Mouse (Mus musculus) CH12.LX (cell line): Measurements from ENCODE around the gene Arl5c. TPM values are rescaled to one million over a fixed set of nuclear protein-coding genes. Genes with fewer than 3 reads are reported as not detected.

Experiments used
- DNase-seq: peaks from one replicate; pipeline ENCODE4 v3.0.0-alpha.2; 2013; ENCODE audit errors: extremely low read depth
- H3K27ac ChIP-seq: 2 replicates; pipeline ENCODE4 v1.5.1; 2012; ENCODE audit warnings: low read depth, mild to moderate bottlenecking, control low read depth, moderate library complexity; ENCODE audit not compliant: insufficient read depth
- H3K27me3 ChIP-seq: replicated peaks from 2 replicates; pipeline ENCODE3; 2012; ENCODE audit warnings: inconsistent platforms
- H3K36me3 ChIP-seq, 2 experiments: replicated peaks in 1 of 2; 2 replicates each; pipeline versions ENCODE3 to v1.6.1; 2012; ENCODE audit warnings: inconsistent platforms in 1 of 2, low read length in 1 of 2, mild to moderate bottlenecking in 1 of 2, mixed read lengths in 1 of 2, moderate library complexity in 1 of 2; ENCODE audit not compliant: control insufficient read depth in 1 of 2, insufficient read depth in 1 of 2
- H3K4me1 ChIP-seq, 2 experiments: 2 replicates each; pipeline ENCODE4 v1.6.1; 2012; ENCODE audit warnings: inconsistent platforms in 1 of 2, moderate library complexity in 1 of 2; ENCODE audit not compliant: insufficient read depth in 2 of 2, control insufficient read depth in 1 of 2
- H3K4me2 ChIP-seq: 2 replicates; pipeline ENCODE4 v1.6.1; 2012; ENCODE audit warnings: low read depth, mild to moderate bottlenecking, control low read depth; ENCODE audit not compliant: poor library complexity, insufficient read depth, severe bottlenecking
- H3K4me3 ChIP-seq, 3 experiments: fragments of 150-350 bp in 1 of 3; sonication (generic) in 1 of 3; replicated peaks in 1 of 3; 2 replicates each; pipeline versions ENCODE3 to v1.5.1; 2011 to 2012; ENCODE audit warnings: low read depth in 2 of 3, low read length in 2 of 3, mild to moderate bottlenecking in 2 of 3, moderate library complexity in 2 of 3, control low read depth in 1 of 3, improper control_type of control experiment in 1 of 3, inconsistent platforms in 1 of 3, mixed read lengths in 1 of 3; ENCODE audit not compliant: poor library complexity in 1 of 3
- H3K79me2 ChIP-seq: replicated peaks from 2 replicates; pipeline ENCODE4 v1.6.1; 2012; ENCODE audit warnings: mild to moderate bottlenecking, moderate library complexity; ENCODE audit not compliant: control insufficient read depth, poor library complexity, insufficient read depth, severe bottlenecking; ENCODE audit errors: extremely low read depth
- H3K9ac ChIP-seq: 2 replicates; pipeline ENCODE4 v1.6.1; 2012; ENCODE audit warnings: low read depth, mild to moderate bottlenecking, control low read depth, moderate library complexity; ENCODE audit not compliant: insufficient read depth
- H3K9me3 ChIP-seq: replicated peaks from 2 replicates; pipeline ENCODE3; 2012; ENCODE audit warnings: low read length, inconsistent platforms, mixed read lengths
- BHLHE40 ChIP-seq: IDR thresholded peaks from 2 replicates; pipeline ENCODE4 v1.6.1; 2011; ENCODE audit warnings: mild to moderate bottlenecking, low read depth, low read length, improper control_type of control experiment
- CHD2 ChIP-seq: IDR thresholded peaks from 2 replicates; pipeline ENCODE4 v1.6.1; 2011; ENCODE audit warnings: low read length, improper control_type of control experiment
- CTCF ChIP-seq, 2 experiments: IDR thresholded peaks in 1 of 2; conservative IDR thresholded peaks in 1 of 2; 2 replicates each; pipeline ENCODE4 v1.5.1; 2011 to 2012; ENCODE audit warnings: low read depth in 2 of 2, low read length in 2 of 2, improper control_type of control experiment in 1 of 2, inconsistent platforms in 1 of 2, mild to moderate bottlenecking in 1 of 2, moderate library complexity in 1 of 2
- ELF1 ChIP-seq: IDR thresholded peaks from 2 replicates; pipeline ENCODE4 v1.6.1; 2014; ENCODE audit warnings: low read depth, mild to moderate bottlenecking, inconsistent platforms, low read length, improper control_type of control experiment
- ETS1 ChIP-seq: conservative IDR thresholded peaks from 2 replicates; pipeline ENCODE4 v1.6.1; 2012; ENCODE audit warnings: low read depth, mild to moderate bottlenecking, inconsistent platforms, low read length, improper control_type of control experiment, moderate library complexity
- GABPA ChIP-seq: IDR thresholded peaks from 2 replicates; pipeline ENCODE4 v1.6.1; 2012; ENCODE audit warnings: low read depth, low read length, improper control_type of control experiment, inconsistent platforms; ENCODE audit not compliant: insufficient replicate concordance
- IRF4 ChIP-seq: IDR thresholded peaks from 2 replicates; pipeline ENCODE4 v1.6.1; 2014; ENCODE audit warnings: low read depth, mild to moderate bottlenecking, inconsistent platforms, low read length, improper control_type of control experiment
- JUN ChIP-seq: IDR thresholded peaks from 2 replicates; pipeline ENCODE4 v1.6.1; 2011; ENCODE audit warnings: low read depth, mild to moderate bottlenecking, low read length, improper control_type of control experiment, moderate library complexity; ENCODE audit not compliant: insufficient read depth
- JUND ChIP-seq: conservative IDR thresholded peaks from 2 replicates; pipeline ENCODE4 v1.6.1; 2011; ENCODE audit warnings: low read depth, low read length, improper control_type of control experiment
- MAFK ChIP-seq: IDR thresholded peaks from 2 replicates; pipeline ENCODE4 v1.6.1; 2011; ENCODE audit warnings: low read length, improper control_type of control experiment; ENCODE audit not compliant: insufficient replicate concordance
- MAX ChIP-seq: IDR thresholded peaks from 2 replicates; pipeline ENCODE4 v1.6.1; 2011; ENCODE audit warnings: low read length, improper control_type of control experiment
- MAZ ChIP-seq: IDR thresholded peaks from 2 replicates; pipeline ENCODE4 v1.6.1; 2012; ENCODE audit warnings: low read depth, mild to moderate bottlenecking, inconsistent platforms, low read length, improper control_type of control experiment, moderate library complexity
- MEF2A ChIP-seq: IDR thresholded peaks from 2 replicates; pipeline ENCODE4 v1.6.1; 2014; ENCODE audit warnings: low read depth, mild to moderate bottlenecking, inconsistent platforms, low read length, improper control_type of control experiment, borderline replicate concordance
- MXI1 ChIP-seq: IDR thresholded peaks from 2 replicates; pipeline ENCODE4 v1.6.1; 2011; ENCODE audit warnings: mild to moderate bottlenecking, low read depth, low read length, improper control_type of control experiment
- MYC ChIP-seq: IDR thresholded peaks from 2 replicates; pipeline ENCODE4 v1.6.1; 2011; ENCODE audit warnings: low read depth, mild to moderate bottlenecking, improper control_type of control experiment, low read length
- NRF1 ChIP-seq: IDR thresholded peaks from 2 replicates; pipeline ENCODE4 v1.6.1; 2014; ENCODE audit warnings: low read depth, mild to moderate bottlenecking, inconsistent platforms, low read length, improper control_type of control experiment, moderate library complexity
- POLR2A ChIP-seq: IDR thresholded peaks from 2 replicates; pipeline ENCODE4 v1.6.1; 2011; ENCODE audit warnings: low read depth, mild to moderate bottlenecking, improper control_type of control experiment, low read length
- POLR2AphosphoS2 ChIP-seq: IDR thresholded peaks from 2 replicates; pipeline ENCODE4 v1.6.1; 2011; ENCODE audit warnings: low read depth, low read length, improper control_type of control experiment
- RCOR1 ChIP-seq: conservative IDR thresholded peaks from 2 replicates; pipeline ENCODE4 v1.6.1; 2012; ENCODE audit warnings: low read depth, mild to moderate bottlenecking, inconsistent platforms, low read length, improper control_type of control experiment
- SIN3A ChIP-seq: IDR thresholded peaks from 2 replicates; pipeline ENCODE4 v1.6.1; 2012; ENCODE audit warnings: low read length, improper control_type of control experiment, inconsistent platforms
- SMC3 ChIP-seq: IDR thresholded peaks from 2 replicates; pipeline ENCODE4 v1.6.1; 2011; ENCODE audit warnings: low read depth, low read length, improper control_type of control experiment
- TBP ChIP-seq: conservative IDR thresholded peaks from 2 replicates; pipeline ENCODE4 v1.6.1; 2011; ENCODE audit warnings: low read depth, low read length, improper control_type of control experiment
- TCF12 ChIP-seq: IDR thresholded peaks from 2 replicates; pipeline ENCODE4 v1.6.1; 2014; ENCODE audit warnings: low read depth, mild to moderate bottlenecking, inconsistent platforms, low read length, improper control_type of control experiment
- USF1 ChIP-seq: IDR thresholded peaks from 2 replicates; pipeline ENCODE4 v1.6.1; 2014; ENCODE audit warnings: low read depth, mild to moderate bottlenecking, inconsistent platforms, low read length, improper control_type of control experiment
- ZMIZ1 ChIP-seq: IDR thresholded peaks from 2 replicates; pipeline ENCODE4 v1.6.1; 2012; ENCODE audit warnings: low read depth, mild to moderate bottlenecking, inconsistent platforms, low read length, improper control_type of control experiment
- dilution Hi-C: fragments of 300-500 bp; cut with MboI; formaldehyde crosslinking; loops from 2 replicates; pipeline ENCODE4 v1.14.3; 2020; ENCODE audit warnings: low sequenced_read_pairs; ENCODE audit not compliant: extremely low pct_unique_long_range_greater_than_20kb, extremely low pct_ligation_motif_present
- in situ Hi-C: fragments of 300-500 bp; cut with MboI; formaldehyde crosslinking; loops from 3 replicates; pipeline ENCODE4 v1.14.3; 2019; ENCODE audit warnings: low sequenced_read_pairs, low pct_ligation_motif_present, low pct_unique_long_range_greater_than_20kb, mixed read lengths
- polyA plus RNA-seq: library from polyadenylated mRNA; unstranded; fragments of >175 nt; gene quantifications from 2 replicates; pipeline ENCODE4 v1.2.1, GENCODE M21; 2012; ENCODE audit warnings: low read depth; ENCODE audit not compliant: insufficient read length
- total RNA-seq, 2 experiments: library from RNA; depleted of rRNA; stranded (reverse); fragments of 300-350 nt in 1 of 2; fragments of >200 nt in 1 of 2; gene quantifications; 2 replicates each; pipeline ENCODE4 v1.2.3; 2012 to 2014

The Arl5c gene
- total and polyA plus RNA-seq, 3 experiments, result 28.5 to 45.5 (median 32.2) TPM

DNA sequence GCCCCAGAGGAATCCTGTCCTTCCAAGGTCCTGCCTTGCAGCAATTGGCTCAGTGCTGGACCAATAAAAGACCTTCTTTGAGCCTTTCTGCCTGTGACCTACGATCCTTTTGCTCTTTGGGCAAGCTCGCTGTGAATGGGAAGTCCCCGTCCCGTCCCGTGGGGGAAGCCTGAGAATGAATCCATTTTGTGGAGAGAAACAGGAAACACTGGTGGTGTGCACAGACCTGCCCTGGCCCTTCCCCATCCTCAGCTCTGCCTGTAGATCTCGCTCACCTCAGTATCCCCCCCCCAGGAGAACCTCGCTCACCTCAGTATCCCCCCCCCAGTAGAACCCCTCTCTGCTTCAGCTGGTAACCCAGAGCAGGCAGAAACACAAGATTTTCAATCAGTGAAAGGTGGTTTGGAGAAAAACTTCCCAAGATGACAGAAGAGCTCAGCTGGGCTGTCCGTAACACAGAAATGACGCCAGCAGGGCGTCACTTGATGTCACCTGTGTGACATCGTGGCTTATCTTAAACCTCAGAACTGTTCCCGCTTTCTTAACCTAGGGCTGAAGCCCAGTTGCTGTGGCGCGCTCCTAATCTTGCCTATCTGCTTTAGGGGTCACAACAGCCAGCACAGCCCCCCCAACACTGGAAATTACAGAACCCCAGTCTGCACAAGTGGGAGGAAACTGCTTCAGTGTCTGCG lies 53.4 kb downstream of the Arl5c start:
- dilution Hi-C loops (no loop called here), in situ Hi-C loops (no loop called here)
- Histone ChIP-seq H3K27me3 (peaks cover 14% of the 10 kb centered on the region), H3K27ac (peak overlapping the region; percentile 43), H3K79me2 (no peaks in the 10 kb centered on the region), H3K9me3 (peaks cover 7% of the 10 kb centered on the region), H3K36me3 (no peaks in the 10 kb centered on the region), H3K4me1 (peaks cover 21 to 36% of the 10 kb centered on the region in 2 experiments), H3K9ac (no peak overlapping the region), H3K4me3 (no peak overlapping the region), H3K4me2 (peak overlapping the region; percentile 24)
- TF ChIP-seq GABPA (peak; percentile 89), MXI1 (no peak), IRF4 (peak; percentile 58; the same call in 1 of the 2 replicates), MAX (peak; percentile 18; the same call in 1 of the 2 replicates), JUN (no peak), BHLHE40 (peak; percentile 90), JUND (no peak), TCF12 (peak; percentile 56; the same call in 1 of the 2 replicates), ETS1 (peak; percentile 71), SIN3A (peak; percentile 70), MEF2A (peak; percentile 55; the same call in 1 of the 2 replicates), ZMIZ1 (0 out of 2 replicates have a peak, but pooled peaks have one; percentile 29), CHD2 (peak; percentile 20; the same call in 1 of the 2 replicates), TBP (no peak), POLR2AphosphoS2 (no peak), MYC (peak; percentile 49; the same call in 1 of the 2 replicates), POLR2A (peak; percentile 41; the same call in 1 of the 2 replicates), MAFK (0 out of 2 replicates have a peak, but pooled peaks have one; percentile 5), ELF1 (peak; percentile 62; the same call in 1 of the 2 replicates), USF1 (no peak), MAZ (peak; percentile 65; the same call in 1 of the 2 replicates), CTCF (conservative IDR thresholded peaks at IDR 0.05 in 1 of 2, IDR thresholded peaks at IDR 0.05 in 1 of 2; ENCODE audit: low read depth in 2 of 2, low read length in 2 of 2) (no peak), SMC3 (no peak), RCOR1 (peak; percentile 91), NRF1 (no peak)
- DNase-seq, result peak; percentile 92

Other genes with a start within 250 kb of the Arl5c start
- gene Cwc25, start 229.6 kb downstream of the Arl5c start, total RNA-seq (2012; rRNA removed), result 16.7 and 17.3 TPM in 2 replicates
- gene Cwc25, start 229.6 kb downstream of the Arl5c start, total RNA-seq (2014; rRNA removed), result 19.3 and 19.6 TPM in 2 replicates
- gene Cwc25, start 229.6 kb downstream of the Arl5c start, polyA plus RNA-seq, result 21.5 and 21.7 TPM in 2 replicates
- 0.47 and 0.50 TPM in 2 replicates for gene 1700001P01Rik, start 220.3 kb downstream of the Arl5c start, total RNA-seq (2012; rRNA removed)
- not detected in 2 replicates for gene 1700001P01Rik, start 220.3 kb downstream of the Arl5c start, total RNA-seq (2014; rRNA removed)
- 0.41 TPM in 1 of 2 replicates, not detected in the other for gene 1700001P01Rik, start 220.3 kb downstream of the Arl5c start, polyA plus RNA-seq
- 2,073 and 2,338 TPM in 2 replicates for gene Rpl23, start 213.7 kb downstream of the Arl5c start, total RNA-seq (2012; rRNA removed)
- gene Rpl23, start 213.7 kb downstream of the Arl5c start, total RNA-seq (2014; rRNA removed), result 1,878 and 2,226 TPM in 2 replicates
- 1,387 and 2,564 TPM in 2 replicates for gene Rpl23, start 213.7 kb downstream of the Arl5c start, polyA plus RNA-seq
- 16.8 and 18.6 TPM in 2 replicates for gene Lasp1, start 197.2 kb downstream of the Arl5c start, total RNA-seq (2012; rRNA removed)
- 12.3 and 12.5 TPM in 2 replicates for gene Lasp1, start 197.2 kb downstream of the Arl5c start, total RNA-seq (2014; rRNA removed)
- gene Lasp1, start 197.2 kb downstream of the Arl5c start, polyA plus RNA-seq, result 45.1 and 45.4 TPM in 2 replicates
- gene B230217C12Rik, start 155.4 kb downstream of the Arl5c start, total RNA-seq (2012; rRNA removed), result 4.6 and 4.9 TPM in 2 replicates
- gene B230217C12Rik, start 155.4 kb downstream of the Arl5c start, total RNA-seq (2014; rRNA removed), result 13.7 and 14.0 TPM in 2 replicates
- gene B230217C12Rik, start 155.4 kb downstream of the Arl5c start, polyA plus RNA-seq, result 11.9 and 12.4 TPM in 2 replicates
- gene Fbxo47, start 112.0 kb downstream of the Arl5c start, total RNA-seq (2012; rRNA removed), result 0.80 and 1.1 TPM in 2 replicates
- gene Fbxo47, start 112.0 kb downstream of the Arl5c start, total RNA-seq (2014; rRNA removed), result 2.1 and 3.0 TPM in 2 replicates
- gene Fbxo47, start 112.0 kb downstream of the Arl5c start, polyA plus RNA-seq, result 1.8 and 2.0 TPM in 2 replicates
- 0.04 and 0.08 TPM in 2 replicates for gene Plxdc1, start 9.7 kb downstream of the Arl5c start, total RNA-seq (2012; rRNA removed)
- not detected in 2 replicates for gene Plxdc1, start 9.7 kb downstream of the Arl5c start, total RNA-seq (2014; rRNA removed)
- gene Plxdc1, start 9.7 kb downstream of the Arl5c start, polyA plus RNA-seq, result 0.16 TPM in 1 of 2 replicates, not detected in the other
- gene Cacnb1, start 26.9 kb upstream of the Arl5c start, total RNA-seq (2012; rRNA removed), result 0.46 and 0.55 TPM in 2 replicates
- 0.12 TPM in 1 of 2 replicates, not detected in the other for gene Cacnb1, start 26.9 kb upstream of the Arl5c start, total RNA-seq (2014; rRNA removed)
- 0.36 and 0.59 TPM in 2 replicates for gene Cacnb1, start 26.9 kb upstream of the Arl5c start, polyA plus RNA-seq
- 5,182 and 5,259 TPM in 2 replicates for gene Rpl19, start 30.5 kb upstream of the Arl5c start, total RNA-seq (2012; rRNA removed)
- gene Rpl19, start 30.5 kb upstream of the Arl5c start, total RNA-seq (2014; rRNA removed), result 3,446 and 3,465 TPM in 2 replicates
- 2,949 and 3,228 TPM in 2 replicates for gene Rpl19, start 30.5 kb upstream of the Arl5c start, polyA plus RNA-seq
- not detected in 2 replicates for gene Stac2, start 57.3 kb upstream of the Arl5c start, total RNA-seq (2012; rRNA removed)
- not detected in 2 replicates for gene Stac2, start 57.3 kb upstream of the Arl5c start, total RNA-seq (2014; rRNA removed)
- gene Stac2, start 57.3 kb upstream of the Arl5c start, polyA plus RNA-seq, result 0.07 and 0.11 TPM in 2 replicates
- 4.4 and 7.9 TPM in 2 replicates for gene Fbxl20, start 154.2 kb upstream of the Arl5c start, total RNA-seq (2012; rRNA removed)
- 4.8 and 6.4 TPM in 2 replicates for gene Fbxl20, start 154.2 kb upstream of the Arl5c start, total RNA-seq (2014; rRNA removed)
- gene Fbxl20, start 154.2 kb upstream of the Arl5c start, polyA plus RNA-seq, result 7.4 and 9.0 TPM in 2 replicates
- 28.8 and 40.8 TPM in 2 replicates for gene Med1, start 197.1 kb upstream of the Arl5c start, total RNA-seq (2012; rRNA removed)
- 51.4 and 52.0 TPM in 2 replicates for gene Med1, start 197.1 kb upstream of the Arl5c start, total RNA-seq (2014; rRNA removed)
- gene Med1, start 197.1 kb upstream of the Arl5c start, polyA plus RNA-seq, result 54.7 and 58.9 TPM in 2 replicates
- 29.6 and 38.2 TPM in 2 replicates for gene Cdk12, start 206.9 kb upstream of the Arl5c start, total RNA-seq (2012; rRNA removed)
- gene Cdk12, start 206.9 kb upstream of the Arl5c start, total RNA-seq (2014; rRNA removed), result 26.1 and 27.8 TPM in 2 replicates
- 39.1 and 44.1 TPM in 2 replicates for gene Cdk12, start 206.9 kb upstream of the Arl5c start, polyA plus RNA-seq